Mouse (Mus musculus) c-Kit-positive CD71-positive TER-119-positive erythroid progenitor cells, embryonic 14.5 days (primary cell): ENCODE measurements around the gene Ambra1.

Source experiments
- DNase-seq: peaks from one replicate; pipeline ENCODE4 v3.0.0-alpha.2; 2013; ENCODE audit warnings: low spot score

Ambra1 gene

DNA sequence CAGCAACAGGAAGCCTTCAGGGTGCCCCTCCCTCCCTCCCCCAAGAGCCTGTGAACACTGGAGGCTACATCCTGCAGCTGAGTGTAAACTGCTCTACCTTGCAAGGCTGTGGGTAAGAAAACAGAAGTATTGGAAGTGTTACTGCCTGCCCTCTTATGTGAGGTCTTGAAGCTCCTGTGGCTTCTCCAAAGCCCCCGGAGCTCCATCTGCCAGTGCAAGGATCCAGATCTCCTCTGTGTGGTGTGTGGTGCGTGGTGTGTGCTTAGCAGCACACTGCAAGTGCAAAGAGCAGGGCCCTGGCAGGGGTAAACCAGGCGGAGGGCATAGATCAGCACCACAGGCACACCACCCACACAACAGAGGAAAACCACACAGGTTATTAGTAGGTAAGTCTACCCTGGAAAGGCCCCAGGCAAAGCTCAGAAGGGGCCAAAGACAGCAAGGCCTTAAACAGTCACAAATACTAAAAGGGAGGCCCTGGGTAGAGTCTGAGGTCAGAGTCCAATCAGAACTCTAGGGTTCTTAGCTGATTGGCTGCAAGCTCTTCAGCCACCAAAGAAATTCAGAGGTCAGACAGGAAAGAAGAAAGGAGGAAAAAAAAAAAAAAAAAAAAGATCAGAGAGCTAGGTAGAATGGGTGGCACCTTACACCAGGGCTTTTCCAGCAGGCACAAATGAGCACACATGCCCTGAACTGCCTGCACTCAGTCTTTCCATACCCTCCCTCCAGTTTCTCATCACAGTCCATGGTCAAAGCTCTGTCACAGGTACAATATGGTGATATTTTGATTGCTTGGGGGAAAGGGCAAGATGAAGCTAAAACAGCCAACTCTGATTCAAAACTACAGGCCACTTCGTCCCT is 232.2 kb downstream of the Ambra1 start:
- DNase-seq: no peak

- DNase-seq: no peak
These were observed 233.0 kb downstream of the Ambra1 start for GRCm38 (mm10) chr2:91962864-91963401.

DNA sequence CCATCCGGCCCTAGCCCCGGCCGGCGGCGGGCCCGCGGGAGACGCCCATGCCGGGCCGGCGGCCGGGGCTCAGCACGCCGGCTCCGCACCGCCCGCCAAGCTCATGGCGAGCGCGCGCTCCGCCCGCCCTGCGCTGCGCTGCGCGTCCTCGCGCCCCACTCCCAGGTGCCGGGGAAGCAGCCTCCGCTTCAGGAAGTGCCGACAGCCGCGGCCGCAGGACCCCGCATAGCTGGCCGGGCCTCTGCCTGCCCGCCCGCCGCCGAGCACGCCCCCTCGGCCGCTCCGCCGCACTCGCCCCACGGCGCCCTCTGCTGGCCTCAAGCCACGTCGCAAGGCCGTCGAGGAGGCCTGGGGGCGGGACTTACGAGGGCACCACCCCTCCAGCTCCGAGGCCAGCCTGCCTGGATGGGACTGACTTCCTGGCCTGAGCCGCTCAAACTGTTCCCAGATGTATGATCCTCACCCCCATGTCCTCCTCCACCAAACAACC is 233.6 kb downstream of the Ambra1 start:
- peak; percentile 81 for DNase-seq

DNA sequence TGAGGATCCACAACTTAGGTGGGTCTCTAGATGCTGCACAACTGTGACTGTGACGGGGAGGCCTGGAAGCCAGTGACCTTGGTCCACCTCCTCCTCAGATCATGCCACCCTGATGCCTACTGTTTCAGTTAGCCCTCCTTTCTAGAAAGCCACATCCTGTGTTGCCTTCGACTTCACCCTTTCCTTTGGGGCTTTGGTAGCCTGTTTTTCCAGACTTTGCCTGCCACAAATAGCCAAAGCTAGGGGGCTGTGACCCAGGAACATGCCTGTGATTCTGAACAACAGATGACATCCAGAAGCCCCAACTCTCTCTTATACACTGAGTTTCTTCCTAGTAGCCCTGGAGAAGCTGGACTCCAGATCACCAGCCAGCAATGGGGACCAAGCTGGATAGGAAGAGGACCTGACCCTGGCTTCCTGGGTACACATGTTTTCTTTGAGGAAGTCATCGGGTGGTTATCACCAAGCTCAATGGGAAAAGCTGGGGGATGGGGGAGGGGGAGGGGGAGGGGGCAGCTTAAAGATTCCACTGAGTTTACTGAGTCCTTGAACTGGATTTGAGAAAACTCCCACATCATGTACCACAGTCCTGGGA is 234.8 kb downstream of the Ambra1 start:
- no peak for DNase-seq

GRCm38 (mm10) chr2:91965417-91965816 is 235.5 kb downstream of the Ambra1 start:
- no peak for DNase-seq

DNA sequence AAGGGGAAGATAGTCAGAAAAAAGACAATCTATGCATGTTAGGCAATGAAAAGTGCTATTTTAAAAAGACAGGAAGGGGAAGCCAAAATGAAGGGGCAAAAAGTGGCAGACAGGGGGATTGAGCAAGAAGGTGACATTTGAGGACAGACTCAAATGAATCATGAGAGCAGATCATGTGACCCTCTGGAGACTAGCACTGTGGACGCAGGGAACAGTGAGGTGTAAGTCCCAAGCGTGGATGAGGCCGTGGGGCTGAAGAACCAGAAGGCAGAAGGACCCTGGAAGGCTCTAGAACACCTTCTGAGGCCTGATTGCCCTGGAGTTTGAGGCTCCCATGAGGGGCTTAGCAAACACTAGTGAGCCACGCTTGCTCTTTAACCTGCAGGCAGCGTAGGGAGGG is 236.4 kb downstream of the Ambra1 start:
- no peak for DNase-seq

- no peak for DNase-seq
These were observed 238.0 kb downstream of the Ambra1 start for GRCm38 (mm10) chr2:91967962-91968361.
